Mouse (Mus musculus): Measurements from ENCODE around the gene Pnn. TPM values are rescaled to one million over a fixed set of nuclear protein-coding genes. Genes with fewer than 3 reads are reported as not detected.

Gene Pnn
- polyA plus RNA-seq (2012; rRNA removed), result 128 TPM in 2 replicates

GRCm38 (mm10) chr12:59066448-59067077, at the start of gene Pnn:
Gene Pnn (plus strand): TSS chr12:59066884.

GRCm38 (mm10) chr12:59060993-59061595, 5.6 kb upstream of the Pnn start, which contains the start of gene Trappc6b:
Gene Trappc6b (minus strand): TSS chr12:59061472.

GRCm38 (mm10) chr12:59095104-59096025, 28.7 kb downstream of the Pnn start, which contains the start of gene Mia2:
Gene Mia2 (plus strand): TSS chr12:59095799.

Other genes with a start within 250 kb of the Pnn start
- gene Sec23a, start 54.9 kb upstream of the Pnn start, polyA plus RNA-seq (2012; rRNA removed), result 60.0 and 60.8 TPM in 2 replicates
- gene Gemin2, start 53.5 kb upstream of the Pnn start, polyA plus RNA-seq (2012; rRNA removed), result 12.5 and 13.0 TPM in 2 replicates
- 143 TPM in 2 replicates for gene Trappc6b, start 5.4 kb upstream of the Pnn start, polyA plus RNA-seq (2012; rRNA removed)
- 42.0 and 43.4 TPM in 2 replicates for gene Mia2, start 28.9 kb downstream of the Pnn start, polyA plus RNA-seq (2012; rRNA removed)
- gene Fbxo33, start 152.8 kb downstream of the Pnn start, polyA plus RNA-seq (2012; rRNA removed), result 14.0 and 14.8 TPM in 2 replicates